Mouse (Mus musculus): ENCODE results near the gene Fgfr1op2.

The Fgfr1op2 gene

DNA sequence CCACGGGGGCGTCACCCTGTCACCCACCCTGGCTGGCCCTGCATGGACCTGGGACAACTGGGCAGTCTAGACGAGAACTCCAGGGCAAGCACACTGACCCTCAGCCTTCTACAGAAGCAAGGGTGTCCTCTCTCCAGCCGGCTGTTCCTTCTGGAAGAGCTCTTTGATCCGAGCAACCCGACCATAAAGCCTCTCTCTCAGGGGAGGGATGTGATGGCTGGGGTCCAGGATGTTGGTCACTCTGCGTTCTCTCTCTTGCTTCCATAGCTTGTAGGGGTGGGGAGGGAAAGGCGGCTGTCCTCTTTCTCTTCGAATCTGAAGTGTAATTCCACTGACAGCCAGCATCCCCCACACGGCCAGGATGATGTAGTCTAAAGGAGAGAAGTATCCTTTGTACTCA is 26.6 kb downstream of the Fgfr1op2 start:
- no peak for DNase-seq (ENCODE audit: low read depth, low spot score)

DNA sequence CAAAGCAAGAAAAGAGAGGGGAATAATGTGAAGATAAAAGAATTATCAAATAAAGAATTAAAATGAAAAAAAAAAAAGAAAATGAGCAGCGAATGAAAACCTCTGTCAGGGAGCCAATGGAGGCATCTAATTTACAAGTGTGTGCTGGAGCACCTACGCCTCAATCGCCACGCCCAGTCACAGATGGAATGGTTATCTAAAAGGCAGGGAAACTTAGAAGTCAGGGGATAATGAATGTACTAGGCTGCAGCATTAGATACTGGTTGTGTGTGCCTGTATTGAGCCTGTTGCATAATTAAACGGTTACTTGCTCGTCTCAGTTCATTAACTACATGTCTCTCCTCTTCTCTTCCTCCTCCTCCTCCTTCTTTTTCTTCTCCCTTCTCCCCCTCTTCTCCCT is 34.4 kb downstream of the Fgfr1op2 start:
- DNase-seq (ENCODE audit: low read depth, low spot score): no peak

DNA sequence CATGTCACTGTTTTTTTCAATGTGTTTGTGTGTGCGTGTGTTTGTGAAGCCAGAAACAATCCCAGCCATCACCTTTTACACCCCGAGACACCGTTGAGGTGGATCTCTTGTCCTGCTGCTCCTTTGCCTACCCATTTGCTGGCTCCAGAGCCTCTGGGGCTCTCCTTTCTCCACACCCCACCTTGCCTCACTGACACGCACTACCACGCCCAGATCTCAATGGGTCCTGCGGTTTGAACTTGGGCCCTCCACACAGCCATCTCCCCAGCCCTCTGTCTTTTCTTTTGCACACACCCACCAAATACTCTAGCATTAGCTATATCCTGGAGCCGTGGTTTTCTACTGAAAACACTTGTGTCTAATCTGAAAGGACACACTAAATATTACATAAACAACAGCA is 34.9 kb downstream of the Fgfr1op2 start:
- DNase-seq (ENCODE audit: low read depth, low spot score): no peak

DNA sequence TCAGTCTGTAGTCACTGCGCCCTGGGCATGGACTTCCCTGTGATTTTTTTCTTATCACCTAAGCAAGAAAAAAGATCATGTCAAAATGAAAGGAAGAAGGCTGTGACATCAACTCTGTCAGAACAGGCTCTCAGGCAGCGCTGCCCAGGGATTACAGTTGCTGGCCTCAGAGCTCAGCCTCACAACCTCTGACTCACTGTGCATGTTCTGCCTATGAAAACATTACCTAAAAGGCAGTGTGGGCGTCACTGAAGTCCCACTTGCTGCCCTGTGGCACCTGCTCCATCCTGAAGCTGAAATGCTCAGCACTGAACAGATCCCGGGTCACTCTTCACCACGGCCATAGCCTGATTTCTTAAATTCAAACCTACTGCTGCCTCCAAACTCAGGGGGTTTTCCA is 35.7 kb downstream of the Fgfr1op2 start:
- DNase-seq (ENCODE audit: low read depth, low spot score): no peak

DNA sequence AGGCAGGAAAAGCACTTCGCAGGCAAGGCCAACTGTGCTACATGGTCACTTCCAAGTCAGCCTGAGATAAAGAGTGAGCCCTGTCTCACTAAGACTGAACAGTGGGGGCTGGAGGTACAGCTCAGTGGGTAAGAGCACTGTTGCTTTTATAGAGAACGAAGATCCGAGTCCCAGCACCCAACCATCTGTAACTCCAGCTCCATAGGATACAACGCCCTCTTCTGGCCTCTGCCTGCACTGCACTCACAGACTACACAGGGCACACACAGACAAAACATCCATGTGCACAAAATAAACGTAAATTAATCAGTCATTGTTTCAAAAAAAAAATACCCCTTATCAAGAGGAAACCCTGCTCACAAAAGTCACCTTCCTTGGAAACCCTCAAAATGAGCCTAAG is 36.9 kb downstream of the Fgfr1op2 start:
- DNase-seq (ENCODE audit: low read depth, low spot score): no peak

DNA sequence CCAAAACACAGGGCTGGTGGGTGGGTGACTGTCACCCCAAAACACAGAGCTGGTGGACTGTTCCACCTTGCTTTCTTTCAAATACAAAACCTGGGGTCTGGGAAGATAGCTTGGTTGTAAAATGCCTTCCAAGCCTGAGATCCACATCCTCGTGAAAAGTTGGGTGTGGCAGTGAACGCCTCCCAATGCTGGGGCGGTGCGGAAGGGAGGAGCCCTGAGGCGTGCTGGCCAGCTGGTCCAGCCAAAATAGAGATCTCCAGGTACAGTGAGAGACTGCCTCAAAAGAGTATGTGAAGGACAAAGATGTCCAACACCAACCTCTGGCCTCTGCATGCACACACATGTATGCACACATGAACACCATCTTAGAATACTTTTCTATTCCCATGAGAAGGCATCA is 37.5 kb downstream of the Fgfr1op2 start:
- DNase-seq (ENCODE audit: low read depth, low spot score): no peak

DNA sequence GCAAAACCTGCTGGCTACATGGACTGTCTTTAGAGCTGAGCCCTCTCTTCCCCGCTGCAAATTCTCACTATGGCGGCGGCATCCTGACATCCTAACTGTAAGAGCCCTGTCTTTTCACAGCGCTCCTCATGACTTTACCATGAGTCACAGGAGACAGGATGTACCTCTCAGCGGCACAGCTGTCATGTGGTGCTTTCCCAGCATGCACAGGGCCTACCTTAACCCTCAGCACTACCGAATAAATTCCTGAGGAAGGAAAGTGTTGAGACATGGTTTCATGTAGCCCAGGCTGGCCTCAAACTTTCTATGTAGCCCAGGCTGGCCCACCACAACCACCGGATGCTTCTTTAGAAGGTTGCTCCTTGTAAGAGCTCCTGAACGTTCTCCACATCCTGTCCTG is 38.9 kb downstream of the Fgfr1op2 start:
- DNase-seq (ENCODE audit: low read depth, low spot score): no peak

DNA sequence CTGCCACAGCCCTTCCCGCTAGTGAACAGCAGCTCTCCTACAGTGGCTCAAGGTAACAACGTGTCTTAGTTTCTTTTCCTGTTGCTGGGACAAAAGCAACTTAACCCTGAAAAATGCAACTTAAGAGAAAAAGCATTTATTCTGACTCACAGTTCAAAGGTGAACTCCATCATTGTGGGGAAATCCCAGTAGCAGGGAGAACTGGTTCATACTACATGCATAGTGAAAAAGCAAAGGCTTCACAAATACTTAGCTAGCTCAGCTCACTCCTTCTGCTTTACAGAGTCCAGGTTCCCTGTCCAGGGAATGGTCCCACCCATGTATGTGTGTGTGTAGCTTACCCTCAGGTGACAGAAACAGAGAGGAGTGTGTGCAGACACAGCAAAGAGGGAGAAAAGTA is 39.7 kb downstream of the Fgfr1op2 start:
- DNase-seq (ENCODE audit: low read depth, low spot score): no peak

DNA sequence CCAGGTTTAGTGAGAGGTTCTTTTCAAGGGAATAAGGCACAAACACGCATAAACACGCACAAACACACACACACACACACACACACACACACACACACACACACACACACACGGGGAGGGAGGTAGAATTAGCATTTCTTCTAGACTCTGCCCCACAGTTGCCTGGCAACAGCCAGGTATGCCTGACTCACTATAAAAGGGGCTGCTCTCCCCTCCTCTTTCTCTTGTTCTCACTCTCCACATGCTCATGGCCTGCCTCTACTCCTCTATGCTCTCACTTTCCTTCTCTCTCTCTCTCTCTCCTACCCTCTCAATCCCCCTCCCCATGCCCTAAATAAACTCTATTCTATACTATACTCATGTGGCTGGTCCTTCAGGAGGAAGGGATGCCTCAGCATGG is 51.1 kb downstream of the Fgfr1op2 start:
- no peak for DNase-seq (ENCODE audit: low read depth, low spot score)

DNA sequence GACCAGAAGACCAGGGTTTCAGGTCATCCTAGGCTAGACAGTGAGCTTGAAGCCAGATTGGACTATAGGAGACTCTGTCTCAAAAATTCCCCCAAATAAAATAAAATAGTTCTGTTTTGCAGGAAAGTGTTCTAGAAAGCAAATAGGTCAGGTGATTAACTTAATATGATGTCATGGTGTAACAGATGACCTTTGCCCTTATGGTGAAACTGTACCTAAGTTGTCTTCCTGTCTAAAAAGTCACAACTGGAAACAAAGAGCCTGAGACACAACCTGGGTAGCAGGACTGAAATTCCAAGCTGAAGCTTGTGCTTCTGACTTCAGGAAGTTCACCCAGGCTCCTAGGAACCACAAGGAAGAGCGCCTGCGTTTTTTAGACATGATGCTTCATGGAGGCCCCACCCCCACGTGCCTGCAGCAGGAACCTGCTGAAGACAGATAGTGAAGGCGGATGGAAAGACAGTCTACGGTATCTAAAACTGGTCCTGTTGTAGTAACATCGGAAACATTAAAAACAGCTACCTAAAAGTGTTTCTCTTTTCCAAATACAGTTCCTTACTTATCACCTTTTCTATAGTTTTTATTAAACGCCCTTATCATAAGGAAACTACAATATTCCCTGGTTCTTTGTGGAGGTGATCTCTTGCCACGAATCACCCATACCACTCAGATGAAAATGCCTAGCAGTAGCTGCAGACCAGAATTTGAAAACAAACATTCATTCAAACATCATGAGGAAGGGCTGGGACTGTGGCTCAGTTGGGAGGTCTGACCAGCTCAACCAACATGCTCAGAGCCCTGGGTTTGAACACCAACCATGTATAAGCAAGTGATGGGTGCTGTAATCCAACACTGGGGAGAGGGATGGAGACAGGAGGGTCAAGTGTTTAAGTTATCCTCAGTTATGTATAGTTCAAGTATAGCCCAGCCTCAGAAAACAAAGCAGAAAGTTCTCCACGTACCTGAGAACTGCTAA is 53.1 kb downstream of the Fgfr1op2 start:
- no peak for DNase-seq (ENCODE audit: low read depth, low spot score)

DNA sequence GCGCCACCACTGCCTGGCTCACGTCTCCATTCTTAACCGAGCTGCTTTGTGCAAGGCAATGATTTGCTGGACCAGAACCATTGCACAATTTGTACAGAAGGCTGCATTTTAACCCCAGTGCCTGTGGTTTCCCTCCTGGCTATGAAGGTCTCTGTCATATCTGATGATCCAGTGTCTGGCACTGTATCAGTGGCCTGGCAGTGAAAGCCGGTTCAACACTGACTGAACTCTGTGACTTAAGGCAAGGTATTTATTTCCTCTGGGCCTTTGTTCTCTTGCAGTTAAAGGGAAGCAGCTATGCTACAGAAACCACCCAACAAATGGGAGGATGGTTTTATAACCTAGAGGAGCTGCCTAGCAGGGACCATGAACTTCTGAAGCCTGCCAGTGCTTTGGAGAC is 54.0 kb downstream of the Fgfr1op2 start:
- DNase-seq (ENCODE audit: low read depth, low spot score): no peak

DNA sequence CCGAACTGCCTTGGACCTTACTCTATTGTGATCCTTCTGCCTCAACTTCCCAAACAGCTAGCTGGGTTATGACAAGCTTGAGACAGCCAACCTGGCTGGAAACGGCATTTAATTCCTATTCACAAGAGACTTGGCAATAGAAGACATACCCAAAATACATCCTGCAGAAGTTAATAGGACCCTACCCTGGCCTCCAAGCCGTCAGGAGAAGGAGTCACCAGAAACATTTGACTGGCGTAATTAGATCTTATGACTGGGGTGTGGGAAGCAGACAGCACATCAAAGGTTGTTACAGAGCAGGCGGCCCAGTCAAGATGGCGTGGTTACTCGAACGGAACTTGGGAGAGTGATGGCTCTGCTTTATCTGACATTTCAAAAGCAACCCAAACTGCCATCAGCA is 54.8 kb downstream of the Fgfr1op2 start:
- DNase-seq (ENCODE audit: low read depth, low spot score): no peak

DNA sequence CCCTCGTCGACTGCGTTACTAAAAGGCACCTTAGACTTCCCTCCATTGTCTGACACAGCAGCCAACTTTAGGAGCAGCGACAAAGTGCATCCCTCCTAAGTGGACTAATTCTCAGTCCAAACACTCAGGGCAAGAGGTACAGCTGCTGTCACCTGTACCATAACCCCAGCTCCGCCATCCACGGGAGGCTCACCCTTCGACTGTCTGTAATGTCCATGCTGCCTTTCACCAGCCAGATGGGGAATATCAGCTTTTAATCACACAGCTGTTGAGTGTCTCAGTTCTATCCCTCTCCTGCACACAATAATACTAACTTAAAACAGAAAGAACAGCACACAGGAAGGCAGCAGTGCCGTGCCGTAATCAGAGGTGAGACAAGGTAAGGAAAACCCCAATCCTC is 55.4 kb downstream of the Fgfr1op2 start:
- DNase-seq (ENCODE audit: low read depth, low spot score): no peak

DNA sequence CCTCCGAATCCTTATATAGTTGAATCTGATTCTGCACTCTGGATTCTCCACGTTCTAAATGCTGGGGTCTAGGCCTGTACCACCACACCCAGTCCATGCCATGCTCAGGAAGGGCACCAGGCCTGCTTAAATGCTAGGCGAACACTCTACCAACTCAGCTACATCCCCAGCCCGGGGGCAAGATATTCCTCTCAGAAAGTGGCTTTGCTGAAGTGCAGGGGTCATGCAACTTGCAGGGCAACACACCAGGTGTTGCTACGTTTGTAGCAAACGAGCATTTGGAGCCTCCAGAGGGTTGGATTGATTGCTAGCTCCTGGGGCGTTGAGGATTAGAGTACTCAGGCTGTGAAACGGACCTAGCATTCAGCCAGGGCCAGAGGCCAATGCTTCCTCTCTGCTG is 56.1 kb downstream of the Fgfr1op2 start:
- DNase-seq (ENCODE audit: low read depth, low spot score): no peak

DNA sequence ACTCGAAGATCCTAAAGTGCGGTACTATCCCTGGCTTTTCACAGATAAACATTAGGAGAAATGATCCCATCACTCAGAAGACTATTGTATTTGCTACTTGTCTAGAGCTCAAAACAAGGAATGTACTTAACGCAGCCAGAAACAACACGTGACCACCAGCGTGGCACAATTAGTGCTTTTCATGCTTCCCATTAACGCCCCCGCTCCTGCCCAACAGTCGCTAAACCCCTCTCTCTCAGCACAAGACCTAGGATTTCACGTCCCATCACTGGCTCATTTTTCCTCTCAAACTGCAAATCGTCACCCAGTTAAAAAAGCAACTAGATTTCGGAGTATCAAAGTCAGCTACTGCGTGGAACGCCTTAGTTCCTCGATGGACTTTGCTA is 56.6 kb downstream of the Fgfr1op2 start:
- no peak for DNase-seq (ENCODE audit: low read depth, low spot score)

DNA sequence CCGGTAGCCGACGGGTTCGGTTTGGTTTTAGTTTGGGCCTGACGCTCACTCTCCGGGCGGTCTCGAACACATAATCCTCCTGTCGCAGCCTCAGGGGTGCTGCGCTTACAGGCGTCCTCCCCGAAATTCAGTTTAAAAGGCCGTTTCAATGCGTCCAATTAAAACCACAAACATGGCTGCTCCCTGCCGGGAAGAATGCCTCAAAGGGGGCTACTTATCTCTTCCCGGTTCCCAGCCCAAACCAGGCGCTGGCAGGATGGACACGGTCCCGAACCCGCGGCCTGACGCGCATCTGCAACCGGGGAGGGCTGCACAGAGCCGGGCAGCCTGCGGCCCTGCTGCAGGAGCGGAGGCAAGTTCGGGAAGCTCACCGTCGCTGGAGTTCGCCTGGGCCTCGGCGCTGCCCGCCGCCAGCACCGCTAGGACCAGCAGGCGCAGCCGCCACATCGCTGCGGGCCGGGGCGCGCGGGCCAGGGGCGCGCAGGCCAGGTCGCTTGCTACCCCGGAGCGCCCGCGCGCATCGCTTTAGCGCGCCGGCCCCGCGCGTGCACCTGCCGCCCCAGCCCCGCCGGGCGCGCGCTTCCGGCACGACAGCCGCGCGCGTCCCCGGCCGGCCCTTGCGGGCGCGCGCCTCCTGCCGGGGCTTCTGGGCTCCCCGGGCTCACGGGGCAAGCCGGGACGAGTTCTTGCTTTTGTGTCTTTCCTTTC is 57.2 kb downstream of the Fgfr1op2 start:
- peak; percentile 87 for DNase-seq (ENCODE audit: low read depth, low spot score)

DNA sequence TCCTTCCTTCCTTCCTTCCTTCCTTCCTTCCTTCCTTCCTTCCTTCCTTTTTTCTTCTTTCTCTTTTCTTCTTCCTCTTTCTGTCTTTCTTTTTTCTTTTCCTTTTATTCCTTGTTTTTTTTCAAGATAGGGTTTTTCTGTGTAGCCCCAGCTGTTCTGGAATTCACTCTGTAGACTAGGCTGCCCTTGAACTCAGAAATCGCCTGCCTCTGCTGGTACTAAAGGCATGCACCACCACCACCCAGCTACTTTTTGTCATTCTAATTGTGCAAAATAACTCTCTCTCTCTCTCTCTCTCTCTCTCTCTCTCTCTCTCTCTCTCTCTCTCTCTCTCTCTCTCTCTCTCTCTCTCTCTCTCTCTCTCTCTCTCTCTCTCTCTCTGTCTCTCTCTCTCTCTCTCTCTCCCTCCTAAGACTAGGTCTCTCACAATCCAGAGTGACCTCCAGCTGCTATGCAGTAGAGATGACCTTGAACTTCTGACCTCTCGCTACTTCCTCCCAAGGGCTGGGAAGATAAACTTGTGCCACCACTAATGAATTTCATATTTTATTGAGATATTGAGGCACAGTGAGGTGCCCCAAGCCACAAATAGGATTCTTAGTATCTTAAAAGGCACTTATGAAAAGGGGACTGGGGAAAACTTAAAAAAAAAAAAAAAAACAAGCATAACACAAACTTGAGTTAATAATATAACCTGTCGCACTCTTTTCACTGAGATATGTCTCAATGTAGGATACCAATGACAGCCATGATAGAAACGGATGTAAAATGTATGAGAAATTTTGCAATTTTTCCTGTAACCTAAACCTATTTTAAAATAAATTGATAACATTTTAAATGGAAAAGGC is 58.0 kb downstream of the Fgfr1op2 start:
- DNase-seq (ENCODE audit: low read depth, low spot score): no peak

DNA sequence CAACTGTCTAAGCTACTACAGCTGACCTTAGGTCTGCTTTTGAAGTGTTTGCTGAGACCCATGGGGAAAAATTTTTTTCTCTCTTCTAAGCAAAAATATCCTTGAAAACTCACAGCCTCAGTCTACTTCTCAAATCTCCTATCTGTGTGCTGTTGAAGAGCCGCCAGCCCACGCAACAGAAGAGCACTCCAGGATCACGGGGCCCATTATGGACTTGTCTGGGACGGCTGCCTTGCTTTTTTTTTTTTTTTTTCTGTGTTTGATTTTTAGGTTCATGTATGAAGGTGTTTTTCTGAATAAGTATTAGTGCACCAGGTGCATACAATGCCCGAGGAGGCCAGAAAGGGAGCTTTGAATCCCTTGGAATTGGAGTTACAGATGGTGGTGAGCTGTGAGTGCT is 59.5 kb downstream of the Fgfr1op2 start:
- no peak for DNase-seq (ENCODE audit: low read depth, low spot score)

DNA sequence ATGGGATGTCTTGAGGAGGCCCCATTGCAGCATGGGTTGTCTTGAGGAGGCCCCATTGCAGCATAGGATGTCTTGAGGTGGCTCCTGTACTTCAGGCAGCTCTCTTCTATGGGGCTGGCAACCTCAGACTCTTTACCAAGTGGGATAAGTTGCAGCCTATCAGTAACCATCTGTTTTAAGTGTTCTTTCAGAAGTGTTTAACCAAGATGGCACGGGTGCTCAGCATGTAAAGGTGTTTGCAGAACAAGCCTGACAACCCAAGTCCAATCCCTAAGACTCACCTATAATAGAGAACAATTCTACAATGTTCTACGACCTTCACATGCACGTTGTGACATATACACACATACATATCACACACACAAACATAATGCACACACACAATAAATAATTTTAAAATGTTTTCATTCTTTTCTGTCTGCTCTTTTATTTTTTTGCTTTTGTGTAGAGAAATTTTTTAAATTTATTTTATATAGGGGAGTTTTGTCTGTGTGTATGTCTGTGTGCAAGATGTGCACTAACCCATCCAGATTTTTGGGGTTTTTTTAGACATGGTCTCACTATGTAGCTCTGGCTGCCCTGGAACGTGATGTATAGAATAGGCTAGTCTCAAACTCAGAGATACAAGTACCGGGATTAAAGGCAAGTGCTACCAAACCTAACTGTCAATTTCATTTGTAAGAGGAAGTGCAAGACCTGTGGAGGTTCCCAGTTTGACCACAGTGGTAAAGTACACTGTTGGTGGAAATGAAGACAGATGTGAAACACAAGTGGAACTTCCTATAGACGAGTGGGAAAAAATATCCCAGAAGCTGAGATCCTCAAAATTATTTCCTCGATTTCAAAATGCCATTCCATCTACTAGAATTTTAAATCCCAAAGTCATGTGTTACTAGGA is 63.3 kb downstream of the Fgfr1op2 start:
- DNase-seq (ENCODE audit: low read depth, low spot score): peak; percentile 26

DNA sequence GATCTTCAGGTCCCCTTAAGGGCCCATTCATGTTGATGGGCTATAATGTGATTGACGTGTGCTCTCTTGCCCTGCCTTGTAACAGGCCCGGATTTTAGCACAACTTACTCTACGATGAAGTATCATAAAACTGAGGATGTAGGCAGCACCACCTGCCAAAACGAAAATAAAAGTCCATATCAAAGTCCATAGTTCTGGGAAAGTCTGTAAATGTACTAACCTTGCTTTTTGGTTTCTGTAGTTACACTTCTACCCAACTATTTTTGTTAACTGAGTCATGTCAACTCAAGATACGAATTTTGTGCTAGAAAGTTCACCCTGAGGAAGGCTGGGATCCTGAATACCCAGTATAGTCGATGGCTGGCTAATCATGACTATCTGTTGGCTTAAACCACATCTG is 64.0 kb downstream of the Fgfr1op2 start:
- no peak for DNase-seq (ENCODE audit: low read depth, low spot score)

DNA sequence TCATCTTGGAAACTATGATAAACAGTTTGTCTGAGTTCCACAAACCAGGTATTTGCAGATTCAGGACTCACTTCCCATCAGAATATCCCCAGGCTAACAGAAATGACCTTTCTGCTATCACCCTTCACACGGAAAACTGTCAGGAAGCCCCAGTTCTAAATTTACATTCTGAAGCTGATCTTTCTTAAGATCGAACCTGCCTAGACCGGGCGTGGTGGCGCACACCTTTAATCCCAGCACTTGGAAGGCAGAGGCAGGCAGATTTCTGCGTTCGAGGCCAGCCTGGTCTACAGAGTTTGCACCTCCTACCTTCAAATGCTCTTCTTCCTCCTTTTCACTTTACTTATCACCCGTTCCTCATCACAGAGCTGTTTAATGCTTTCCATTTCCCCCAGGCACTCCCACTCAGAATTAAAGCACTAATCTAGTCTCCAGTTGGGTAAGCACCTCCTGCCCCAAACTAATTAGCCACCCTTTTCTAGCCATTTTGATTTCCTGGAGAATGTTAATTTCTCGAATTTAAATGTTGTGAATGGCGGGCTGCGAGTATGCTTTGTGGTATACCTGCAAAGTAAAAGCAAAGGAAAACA is 64.7 kb downstream of the Fgfr1op2 start:
- no peak for DNase-seq (ENCODE audit: low read depth, low spot score)
